Mouse (Mus musculus) gastrocnemius, postnatal 14 days (tissue): Measurements from ENCODE around the gene Map2k7. TPM values are rescaled to one million over a fixed set of nuclear protein-coding genes. Genes with fewer than 3 reads are reported as not detected.
A peak's percentile ranks its signal among the peaks of the same experiment; 100 is the strongest.
"Not testable (repeated sequence)": the region's sequence is repeated elsewhere in the genome, so short reads cannot be mapped to it uniquely, and the experiment has no call there.

ENCODE experiments used
- DNase-seq: peaks from one replicate; pipeline ENCODE4 v3.0.0; 2021; ENCODE audit warnings: mixed read lengths
- intact Hi-C: fragments of 180-260 bp; cut with DNase I; formaldehyde crosslinking; loops from one replicate; pipeline ENCODE4 v1.15.1; 2025; ENCODE audit warnings: low total_unique reads
- total RNA-seq, 2 experiments: library from RNA; stranded (reverse); gene quantifications; 2 replicates each; pipeline ENCODE4 v1.2.3; 2021

Gene Map2k7
- total RNA-seq, 2 experiments from 2014 or later: 60.5 to 74.6 TPM

GRCm38 (mm10) chr8:4254001-4254400 is 15.5 kb downstream of the Map2k7 start:
- DNase-seq: peak; percentile 52
- intact Hi-C loops: no loop called here

DNA sequence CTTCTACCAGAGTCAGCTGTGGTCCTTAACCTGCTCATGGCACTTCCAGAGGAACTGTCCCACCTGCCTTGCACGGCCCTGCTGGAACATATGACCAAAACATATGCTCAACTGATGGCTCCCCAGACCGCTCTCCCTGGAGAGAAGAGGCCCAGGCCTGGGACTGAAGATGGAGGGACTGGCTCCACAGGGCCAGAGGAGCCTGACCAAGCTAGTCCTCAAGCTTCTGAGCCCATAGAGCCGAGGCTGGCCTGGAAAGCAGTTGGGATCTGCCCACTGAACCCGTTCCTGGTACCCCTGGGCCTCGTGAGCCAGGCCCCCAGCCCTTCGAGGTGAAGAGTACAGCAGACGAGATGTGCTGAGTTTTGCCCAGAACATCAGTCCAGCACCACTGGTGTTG is 16.9 kb downstream of the Map2k7 start:
- intact Hi-C loops, DNase-seq: not testable (repeated sequence)

DNA sequence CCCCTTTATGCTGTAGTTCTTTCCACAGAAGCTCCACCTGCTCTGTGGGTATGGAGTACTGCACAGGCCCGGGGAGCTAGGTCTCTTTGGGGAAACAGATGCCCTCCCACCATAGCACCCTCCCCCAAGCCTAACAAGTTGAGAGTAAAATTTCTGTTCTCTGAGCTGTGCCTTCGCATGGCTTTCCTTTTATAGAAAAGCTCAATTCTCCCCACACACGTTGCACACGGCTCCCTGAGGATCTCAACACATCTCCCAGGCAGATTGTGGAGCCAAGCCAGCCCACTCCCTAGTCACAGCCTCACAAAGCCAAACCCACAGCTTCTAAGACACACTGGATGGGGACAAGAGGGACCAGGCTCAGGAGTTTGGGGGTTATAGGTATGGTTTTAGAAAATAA is 18.4 kb downstream of the Map2k7 start:
- no peak for DNase-seq
- intact Hi-C loops: no loop called here

- DNase-seq: no peak
- intact Hi-C loops: no loop called here
Measured at GRCm38 (mm10) chr8:4257350-4257749, 18.8 kb downstream of the Map2k7 start.

- DNase-seq: peak; percentile 78
- intact Hi-C loops: no loop called here
Measured at GRCm38 (mm10) chr8:4258233-4258632, 19.7 kb downstream of the Map2k7 start.

GRCm38 (mm10) chr8:4258678-4259077 is 20.1 kb downstream of the Map2k7 start:
- DNase-seq: no peak
- intact Hi-C loops: no loop called here

DNA sequence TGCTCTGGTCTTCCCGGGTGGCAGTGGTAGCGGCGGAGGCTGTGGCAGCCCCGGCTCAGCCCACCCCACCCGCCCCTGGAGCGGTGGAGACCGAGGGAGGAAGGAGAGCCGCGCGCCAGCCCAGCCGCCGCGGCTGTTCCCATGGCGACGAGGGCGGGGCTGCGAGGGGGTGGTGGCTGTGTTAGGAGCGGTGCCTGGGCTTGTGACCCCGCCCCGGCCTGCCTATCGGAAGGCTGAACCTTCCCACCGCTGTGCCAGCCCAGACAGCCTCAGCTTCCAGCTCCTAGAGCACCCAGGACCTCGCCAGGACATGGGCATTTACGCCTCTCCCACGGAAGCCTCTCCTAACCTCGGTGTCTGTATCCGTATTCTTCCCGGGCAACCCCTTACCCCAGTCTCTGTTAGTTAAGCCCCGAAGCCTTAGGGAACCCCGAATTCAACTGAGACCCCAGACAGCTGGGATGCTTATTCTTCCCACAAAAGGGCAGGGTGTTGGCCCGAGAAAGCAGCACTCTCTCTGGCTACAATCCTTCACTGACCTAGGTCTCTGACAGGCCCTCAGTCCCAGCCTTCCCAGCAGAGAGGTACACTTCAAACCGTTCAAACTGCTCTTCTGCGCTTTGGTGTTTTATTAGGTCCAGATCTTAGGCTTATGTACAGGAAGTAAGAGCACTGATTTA is 20.7 kb downstream of the Map2k7 start, which contains the start of gene Ctxn1:
Gene Ctxn1 (minus strand): TSS at position 150 of the 680 bp plus-strand sequence.
- peak; percentile 92 for DNase-seq
- intact Hi-C loops: no loop called here

DNA sequence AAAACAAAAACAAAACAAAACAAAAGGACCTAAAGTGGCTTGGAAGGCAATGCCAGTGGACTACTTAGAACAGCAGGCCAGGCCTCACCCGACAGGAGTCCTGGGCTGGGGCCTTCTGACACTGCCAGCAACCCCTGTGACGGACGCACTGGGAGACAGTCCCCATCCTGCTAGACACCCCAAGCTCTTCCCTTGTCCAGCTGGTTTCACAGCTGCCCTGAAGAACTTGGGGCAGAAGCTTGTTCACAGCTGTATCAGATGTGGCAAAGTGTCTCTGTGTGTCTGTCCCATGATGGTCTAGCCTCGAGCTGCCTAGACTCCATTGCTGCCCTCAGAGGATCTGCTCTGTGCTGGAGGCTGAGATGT is 21.2 kb downstream of the Map2k7 start:
- intact Hi-C loops: loop anchor here (5.0 kb wide), 1 partner anchor 63 kb away; no protein-coding TSS in a partner anchor

GRCm38 (mm10) chr8:4263105-4263791 is 24.7 kb downstream of the Map2k7 start:
- intact Hi-C loops: loop anchor here (5.0 kb wide), 1 partner anchor 59 kb away; no protein-coding TSS in a partner anchor

More for the DNA sequence above, 21.2 kb downstream of the Map2k7 start:
- DNase-seq: no peak

GRCm38 (mm10) chr8:4265160-4265914 is 26.8 kb downstream of the Map2k7 start:
- intact Hi-C loops: no loop called here
- no peak for DNase-seq

More at GRCm38 (mm10) chr8:4263105-4263791, 24.7 kb downstream of the Map2k7 start:
- no peak for DNase-seq

DNA sequence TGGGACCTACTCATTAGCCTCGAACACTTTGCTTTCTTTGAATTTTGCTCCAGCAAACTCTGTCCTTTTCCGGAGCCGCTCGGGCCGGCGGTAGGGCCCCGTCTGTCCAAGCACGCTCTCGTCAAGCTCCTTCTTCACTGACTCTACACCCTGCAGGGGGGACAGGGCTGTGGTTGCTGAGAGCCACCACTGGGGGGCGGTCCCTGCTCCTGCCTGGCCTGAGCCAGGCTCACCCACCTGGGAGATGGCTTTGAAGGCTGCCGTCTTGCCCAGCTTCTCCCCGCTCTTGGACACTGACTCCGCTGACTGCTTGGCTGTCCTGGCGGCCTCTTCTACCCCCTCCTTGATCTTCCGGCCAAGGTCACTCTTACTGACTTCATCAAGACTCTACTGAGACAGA is 29.1 kb downstream of the Map2k7 start:
- intact Hi-C loops: no loop called here
- no peak for DNase-seq

GRCm38 (mm10) chr8:4269609-4270008 is 31.1 kb downstream of the Map2k7 start:
- DNase-seq: no peak
- intact Hi-C loops: no loop called here

DNA sequence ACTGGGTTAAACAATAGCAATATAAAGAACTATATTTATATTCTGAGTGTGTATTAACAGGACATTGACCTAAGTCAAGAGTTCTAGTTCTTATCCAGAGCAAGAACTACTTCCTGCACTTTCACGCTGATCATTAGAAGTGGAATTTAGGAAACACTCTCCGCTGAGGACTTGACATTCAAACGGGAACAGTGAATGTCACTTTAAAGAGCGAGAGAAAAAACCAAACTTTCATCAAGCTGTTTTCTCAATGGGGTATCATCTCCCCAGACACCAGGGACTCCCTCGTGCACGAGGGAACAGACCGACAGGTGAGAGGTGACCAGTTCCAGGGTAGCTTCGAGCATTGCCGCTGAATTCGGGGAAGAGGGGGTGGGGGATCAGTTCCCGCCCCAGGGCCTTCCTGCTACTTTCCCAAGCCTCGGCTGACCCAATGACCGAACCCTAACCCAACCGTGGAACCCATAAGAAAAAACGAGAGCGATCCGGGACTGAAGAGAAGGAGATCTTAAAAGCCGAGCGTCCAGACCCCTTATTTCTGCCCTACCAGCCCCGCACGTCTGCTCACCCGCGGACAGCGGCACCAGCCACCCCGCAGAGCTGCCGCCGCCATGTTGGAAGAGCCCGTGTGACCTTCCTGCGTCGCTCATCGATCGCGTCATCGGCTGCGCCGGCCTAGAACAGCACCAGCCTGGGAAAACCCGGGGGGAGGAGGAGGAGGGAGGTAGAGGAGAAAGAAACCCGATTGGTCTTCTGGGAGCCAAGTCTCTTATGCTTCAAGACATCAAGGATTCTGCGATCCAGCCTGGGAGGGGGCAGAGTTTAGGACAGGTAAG is 37.0 kb downstream of the Map2k7 start, which contains the start of gene Timm44:
Gene Timm44 (minus strand): TSS at position 639 of the 836 bp plus-strand sequence.
- peak; percentile 96 for DNase-seq
- intact Hi-C loops: no loop called here

DNA sequence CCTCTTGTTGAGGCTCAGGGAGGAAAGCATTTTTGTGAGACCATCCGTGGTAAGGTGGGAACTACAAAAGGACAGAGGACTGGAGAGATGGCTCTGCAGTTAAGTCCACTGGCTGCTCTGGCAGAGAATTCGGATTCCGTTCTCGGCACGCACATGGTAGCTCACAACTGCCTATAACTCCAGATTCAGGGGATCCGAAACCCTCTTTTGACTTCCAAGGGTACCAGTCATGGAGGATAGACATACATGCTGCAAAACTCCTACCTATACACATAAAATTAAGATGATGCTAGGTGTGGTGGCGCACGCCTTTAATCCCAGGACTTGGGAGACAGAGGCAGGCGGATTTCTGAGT is 37.5 kb downstream of the Map2k7 start:
- intact Hi-C loops: no loop called here
- DNase-seq: no peak

GRCm38 (mm10) chr8:4292738-4293137 is 54.2 kb downstream of the Map2k7 start:
- no peak for DNase-seq

More at GRCm38 (mm10) chr8:4292738-4293137, 54.2 kb downstream of the Map2k7 start:
- intact Hi-C loops: no loop called here
